Mouse (Mus musculus) gastrocnemius, postnatal 14 days (tissue): Measurements from ENCODE around the gene Nkx2-5. TPM values are rescaled to one million over a fixed set of nuclear protein-coding genes. Genes with fewer than 3 reads are reported as not detected.

Experiments used
- DNase-seq: peaks from one replicate; pipeline ENCODE4 v3.0.0; 2021; ENCODE audit warnings: mixed read lengths
- intact Hi-C: fragments of 180-260 bp; cut with DNase I; formaldehyde crosslinking; loops from one replicate; pipeline ENCODE4 v1.15.1; 2025; ENCODE audit warnings: low total_unique reads
- total RNA-seq, 2 experiments: library from RNA; stranded (reverse); gene quantifications; 2 replicates each; pipeline ENCODE4 v1.2.3; 2021

Nkx2-5 gene
- total RNA-seq, 2 experiments from 2014 or later, result not detected

DNA sequence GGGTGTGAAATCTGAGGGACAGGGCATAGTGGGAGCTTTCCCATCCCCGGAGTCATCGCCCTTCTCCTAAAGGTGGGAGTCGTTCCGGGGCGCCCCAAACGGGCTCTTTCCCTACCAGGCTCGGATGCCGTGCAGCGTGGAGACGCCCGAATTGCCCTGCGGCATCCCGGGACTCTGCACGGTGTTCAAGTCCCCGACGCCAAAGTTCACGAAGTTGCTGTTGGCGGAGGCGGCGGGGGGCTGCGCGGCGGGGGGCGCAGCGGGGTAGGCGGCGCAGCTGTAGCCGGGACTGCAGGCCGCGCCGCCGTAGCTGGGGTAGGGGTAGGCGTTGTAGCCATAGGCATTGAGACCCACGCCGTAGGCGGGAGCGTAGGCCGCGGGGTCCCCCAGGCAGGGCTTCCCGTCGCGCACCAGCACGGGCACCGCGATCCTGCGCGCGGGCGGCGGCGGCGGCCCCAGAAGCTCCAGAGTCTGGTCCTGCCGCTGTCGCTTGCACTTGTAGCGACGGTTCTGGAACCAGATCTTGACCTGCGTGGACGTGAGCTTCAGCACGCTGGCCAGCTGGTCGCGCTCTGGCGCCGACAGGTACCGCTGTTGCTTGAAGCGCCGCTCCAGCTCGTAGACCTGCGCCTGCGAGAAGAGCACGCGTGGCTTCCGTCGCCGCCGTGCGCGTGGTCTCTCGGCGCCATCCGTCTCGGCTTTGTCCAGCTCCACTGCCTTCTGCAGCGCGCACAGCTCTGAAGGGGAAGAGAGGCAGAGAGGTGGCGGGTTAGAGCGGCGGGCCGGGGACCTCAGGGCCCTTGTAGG, 5.7 kb downstream of the Nkx2-5 start:
- intact Hi-C loops, result no loop called here
- no peak for DNase-seq

DNA sequence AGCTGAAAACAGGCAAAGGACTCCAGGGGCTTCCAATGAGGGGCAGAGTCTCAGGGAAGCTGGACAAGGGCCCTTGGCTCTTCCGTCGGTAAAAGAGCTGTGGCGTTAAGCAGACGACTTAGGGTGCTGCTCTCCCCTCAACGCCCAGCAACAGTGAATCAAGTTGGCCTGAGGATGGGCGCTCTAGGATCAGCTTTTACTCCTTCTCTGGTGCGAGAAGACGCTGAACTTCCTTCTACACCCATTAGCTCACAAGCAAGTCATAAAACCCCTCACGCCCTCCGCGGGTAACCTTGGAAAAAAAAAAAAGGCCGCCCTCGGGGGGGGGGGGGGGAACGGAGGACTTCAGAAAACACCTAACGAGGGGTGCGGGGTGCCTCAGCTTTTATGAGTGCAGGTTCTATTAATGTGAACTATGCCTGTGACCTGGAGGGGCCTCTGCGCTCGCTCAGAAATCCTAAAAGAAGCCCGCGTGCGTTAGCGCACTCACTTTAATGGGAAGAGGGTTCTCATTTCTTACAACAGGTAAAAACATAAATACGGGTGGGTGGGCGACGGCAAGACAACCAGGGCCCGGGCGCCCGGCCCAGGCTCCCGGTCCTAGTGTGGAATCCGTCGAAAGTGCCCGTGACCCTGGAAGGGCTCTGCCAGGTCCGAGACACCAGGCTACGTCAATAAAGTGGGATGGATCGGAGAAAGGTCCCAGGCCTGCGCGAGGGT, 6.5 kb downstream of the Nkx2-5 start:
- intact Hi-C loops, result no loop called here
- DNase-seq, result no peak

DNA sequence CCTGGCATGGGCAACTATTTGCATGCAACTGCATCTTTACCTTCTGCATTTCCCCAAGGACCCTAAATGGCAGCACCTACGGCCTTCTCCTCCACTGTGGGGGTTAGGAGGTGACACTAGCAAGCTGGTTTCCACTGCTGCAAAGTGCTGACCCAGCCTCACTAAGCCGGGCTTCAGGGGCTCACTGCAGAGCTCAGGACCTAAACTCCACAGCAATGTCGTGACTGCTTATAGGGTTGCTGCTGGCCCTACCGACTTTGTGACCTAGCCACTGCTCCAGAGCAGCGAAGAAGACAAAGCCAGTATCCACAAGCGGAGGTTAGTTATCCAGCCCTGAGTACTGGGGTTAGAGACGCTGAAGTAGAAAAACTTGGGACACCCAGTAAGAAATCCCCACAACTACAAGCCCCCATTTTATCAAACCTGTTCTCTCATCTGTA, 7.2 kb downstream of the Nkx2-5 start:
- intact Hi-C loops, result no loop called here
- DNase-seq, result no peak

DNA sequence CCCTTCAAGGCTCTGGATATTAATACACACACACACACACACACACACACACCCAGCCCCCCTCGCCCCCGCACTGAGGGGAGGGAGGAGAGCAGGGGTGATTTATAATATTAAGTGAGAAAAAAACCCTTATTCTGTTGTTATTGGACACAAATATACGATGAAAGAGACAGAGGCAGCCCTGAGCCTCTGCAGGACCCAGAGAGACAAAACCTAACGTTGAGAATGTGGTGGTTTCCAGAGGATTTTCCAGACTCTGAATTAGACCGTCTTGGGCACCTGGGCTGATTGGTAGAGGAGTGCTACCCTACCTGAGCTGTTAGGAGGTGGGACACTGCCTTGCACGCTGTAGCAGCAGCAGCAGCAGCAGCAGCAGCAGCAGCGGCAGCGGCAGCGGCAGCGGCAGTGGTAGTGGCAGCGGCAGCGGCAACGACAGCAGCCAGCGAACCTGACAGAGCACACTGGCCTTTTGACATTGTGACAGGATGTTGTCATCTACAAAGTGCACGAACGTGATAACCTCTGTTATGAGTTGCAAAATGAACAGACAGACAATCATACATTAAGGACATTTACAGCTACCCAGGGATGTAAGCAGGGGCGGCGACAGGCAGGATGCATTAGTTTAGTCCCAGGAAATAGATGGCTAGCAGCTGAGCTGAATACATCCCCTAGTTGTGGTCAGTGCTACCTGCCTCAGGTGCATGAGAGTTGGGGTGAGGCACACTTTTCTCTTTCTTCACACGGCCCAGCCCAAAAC, 7.8 kb downstream of the Nkx2-5 start:
- no peak for DNase-seq
- intact Hi-C loops, result no loop called here

DNA sequence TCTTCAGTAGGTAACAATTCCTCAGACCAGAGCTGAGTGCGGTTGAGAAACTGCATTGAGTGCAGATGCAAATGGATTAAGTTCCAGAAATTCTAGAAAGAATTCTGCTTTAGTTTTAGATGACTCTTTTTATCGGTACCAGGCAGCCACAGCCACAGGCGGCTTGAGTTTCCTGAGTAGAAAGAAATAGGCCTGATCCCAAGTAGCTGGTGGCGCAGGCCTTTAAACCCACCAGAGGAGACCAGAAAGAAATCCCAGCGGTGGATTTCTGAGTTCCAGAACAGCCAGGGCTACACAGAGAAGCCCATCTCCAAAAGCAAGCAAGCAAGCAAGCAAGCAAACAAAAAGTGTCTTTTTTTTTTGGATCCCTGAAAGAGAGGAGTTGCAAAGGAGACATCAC, 8.4 kb downstream of the Nkx2-5 start:
- DNase-seq, result no peak
- intact Hi-C loops, result no loop called here

DNA sequence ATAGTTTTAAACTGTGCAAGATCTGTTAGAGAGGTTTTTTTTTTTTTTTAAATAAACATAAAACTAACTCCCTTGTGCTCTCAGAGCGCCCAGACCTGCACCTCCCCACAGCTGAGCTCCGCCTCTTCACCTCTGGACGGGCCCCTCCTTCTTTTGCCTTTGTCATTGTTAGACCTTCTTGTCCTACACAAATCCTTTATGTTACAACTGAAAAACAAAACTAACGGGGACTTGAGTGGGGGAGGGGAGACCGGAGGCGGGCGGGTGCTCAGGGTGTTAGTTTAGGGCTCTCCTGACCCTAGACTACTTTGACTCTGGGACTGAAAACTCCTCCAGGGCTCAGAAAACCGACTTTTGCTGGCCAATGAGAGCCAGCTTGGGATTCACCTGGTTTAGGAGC, 8.9 kb downstream of the Nkx2-5 start:
- DNase-seq, result no peak

DNA sequence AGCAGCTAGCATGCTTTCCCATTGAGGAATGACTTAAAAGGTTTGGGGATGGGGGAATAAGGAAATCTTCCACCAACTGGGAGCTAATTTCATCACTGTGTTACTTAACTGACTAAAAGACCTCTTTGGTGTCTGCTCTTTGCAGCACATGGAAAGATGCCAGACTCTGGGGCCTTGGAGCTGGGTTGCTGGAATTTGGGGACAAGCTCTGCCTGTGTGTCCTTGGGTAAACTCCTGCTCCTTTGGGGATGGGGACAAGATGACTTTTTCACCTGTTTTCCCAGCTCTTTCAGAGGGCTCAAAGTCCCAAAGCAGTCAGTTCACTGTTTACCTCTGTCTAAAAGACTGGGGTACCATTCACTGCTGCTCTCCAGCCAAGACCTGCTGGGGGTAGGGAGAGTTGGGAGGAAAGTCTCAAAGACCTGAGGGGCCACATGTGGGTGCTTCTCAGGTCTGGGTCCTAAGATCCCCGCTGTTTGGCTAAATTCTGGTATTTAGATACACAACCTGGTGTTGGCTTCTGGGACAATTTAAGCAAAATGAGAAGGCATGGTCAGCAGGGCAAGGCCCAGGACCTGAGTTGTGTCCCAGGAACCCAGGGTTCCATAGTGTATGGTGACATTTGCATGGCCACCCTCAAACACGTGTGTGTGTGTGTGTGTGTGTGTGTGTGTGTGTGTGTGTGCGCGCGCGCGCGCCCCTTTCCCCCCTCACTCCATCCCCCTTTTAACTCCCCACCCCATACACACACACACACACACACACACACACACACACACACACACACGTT, 9.6 kb downstream of the Nkx2-5 start:
- no peak for DNase-seq
- intact Hi-C loops, result no loop called here

More for the DNA sequence above, 8.9 kb downstream of the Nkx2-5 start:
- intact Hi-C loops, result no loop called here

DNA sequence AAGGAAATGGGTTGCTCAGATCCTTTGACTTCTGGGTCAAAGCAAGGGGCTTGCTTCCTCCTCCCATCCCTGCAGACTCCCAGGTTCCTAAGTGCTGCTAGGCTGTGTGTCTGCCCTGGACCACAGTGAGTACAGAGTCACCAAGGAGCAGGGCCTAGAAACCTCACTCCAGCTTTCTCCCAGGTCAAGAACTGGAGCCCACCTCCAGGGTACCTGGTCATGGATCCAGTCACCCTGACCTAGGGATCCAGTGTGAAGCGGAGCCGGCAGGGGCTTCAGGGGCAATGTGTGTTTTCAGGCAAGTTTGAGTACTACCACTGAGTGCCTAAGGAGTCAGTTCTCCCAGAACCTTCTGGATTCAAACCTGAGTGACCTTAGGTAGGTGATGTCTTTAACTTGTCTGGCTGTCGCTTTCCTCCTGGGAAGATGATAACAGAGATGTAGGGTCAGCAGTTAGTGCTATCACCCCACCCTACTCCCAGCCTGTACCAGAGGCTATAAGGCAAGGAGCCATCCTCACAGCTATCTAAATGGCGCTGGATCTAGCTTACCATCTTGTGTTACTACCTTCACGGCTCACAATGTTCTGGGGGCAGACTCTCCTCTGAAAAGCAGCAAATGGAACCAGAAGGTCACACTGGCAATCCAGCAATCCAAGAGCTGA, 10.4 kb downstream of the Nkx2-5 start:
- intact Hi-C loops, result no loop called here

DNA sequence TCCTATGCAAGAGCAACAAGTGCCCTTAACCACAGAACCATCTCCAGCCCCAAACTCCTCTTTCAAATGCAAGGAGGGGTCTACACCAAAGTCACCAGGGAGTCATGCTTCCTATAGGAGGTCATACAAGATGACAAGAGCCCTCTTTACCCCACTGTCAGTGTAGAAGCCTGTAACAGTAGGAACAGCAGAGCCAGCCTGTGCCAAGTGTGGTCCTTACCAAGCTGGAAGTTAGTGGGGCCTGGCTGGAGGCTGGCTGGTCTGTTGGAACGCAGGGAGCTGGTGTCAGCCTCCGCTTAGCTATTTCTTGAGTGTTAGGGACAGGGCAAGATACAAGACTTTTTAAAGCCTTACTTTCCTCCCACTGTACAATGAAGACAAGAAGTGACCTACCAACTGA, 11.0 kb downstream of the Nkx2-5 start:
- no peak for DNase-seq
- intact Hi-C loops, result no loop called here

More for the DNA sequence above, 10.4 kb downstream of the Nkx2-5 start:
- DNase-seq, result no peak

DNA sequence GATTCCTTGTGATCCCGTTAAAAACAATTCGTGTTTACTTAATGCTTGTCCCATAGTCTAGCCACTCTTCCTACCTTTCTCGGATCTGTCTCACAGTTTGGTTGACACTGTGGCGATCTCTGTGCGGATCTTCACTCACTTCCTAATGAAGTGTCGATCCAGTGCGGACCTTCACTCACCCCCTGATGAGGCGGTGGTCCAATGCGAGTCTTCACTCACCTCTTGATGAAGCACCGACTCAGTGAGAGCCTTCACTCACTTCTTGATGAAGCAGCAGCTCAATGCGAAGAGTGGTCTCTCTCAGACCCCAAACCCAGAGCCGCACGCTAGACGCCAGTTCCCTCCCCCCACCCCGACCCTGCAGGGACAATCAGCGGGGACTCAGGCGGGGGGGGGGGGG, 18.7 kb downstream of the Nkx2-5 start:
- intact Hi-C loops, result no loop called here
- DNase-seq, result no peak

DNA sequence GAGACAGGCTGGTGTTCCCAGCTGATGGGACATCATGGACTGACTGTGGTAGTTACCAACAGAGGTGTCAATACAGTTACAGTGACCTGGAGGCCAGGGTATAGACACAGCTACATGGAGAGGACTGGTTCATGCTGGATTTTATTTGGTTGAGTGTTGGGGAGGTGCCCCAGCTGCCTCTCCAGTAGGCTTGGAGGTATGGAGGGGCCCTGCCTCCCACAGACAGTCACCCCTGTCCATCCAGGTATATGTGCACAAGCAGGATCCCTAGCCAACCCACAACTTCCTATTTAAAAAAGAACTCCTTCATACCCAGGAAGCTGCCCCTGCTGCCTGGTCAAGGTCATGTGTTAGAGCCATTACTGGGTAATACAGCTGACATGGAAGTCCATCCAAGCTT, 27.0 kb downstream of the Nkx2-5 start:
- DNase-seq, result no peak
- intact Hi-C loops, result no loop called here

DNA sequence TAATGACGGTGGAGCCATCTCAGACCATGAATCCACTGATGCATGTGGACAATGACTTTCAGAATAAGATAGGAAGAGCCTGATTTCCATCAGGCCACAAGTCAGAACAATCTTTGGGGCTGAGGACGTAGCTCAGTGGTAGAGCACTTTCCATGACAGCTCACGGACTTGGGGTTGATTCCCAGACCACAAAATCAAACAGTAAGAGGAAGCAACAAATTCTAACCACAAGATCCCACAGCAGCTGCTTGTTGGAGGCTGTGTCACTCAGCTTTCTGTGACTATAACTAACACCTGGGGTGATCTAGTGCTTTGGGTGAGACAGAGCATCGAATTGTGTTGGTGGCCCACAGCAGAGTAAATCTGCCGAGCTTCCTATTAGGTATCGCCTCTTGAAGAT, 28.0 kb downstream of the Nkx2-5 start:
- DNase-seq, result no peak
- intact Hi-C loops, result no loop called here

DNA sequence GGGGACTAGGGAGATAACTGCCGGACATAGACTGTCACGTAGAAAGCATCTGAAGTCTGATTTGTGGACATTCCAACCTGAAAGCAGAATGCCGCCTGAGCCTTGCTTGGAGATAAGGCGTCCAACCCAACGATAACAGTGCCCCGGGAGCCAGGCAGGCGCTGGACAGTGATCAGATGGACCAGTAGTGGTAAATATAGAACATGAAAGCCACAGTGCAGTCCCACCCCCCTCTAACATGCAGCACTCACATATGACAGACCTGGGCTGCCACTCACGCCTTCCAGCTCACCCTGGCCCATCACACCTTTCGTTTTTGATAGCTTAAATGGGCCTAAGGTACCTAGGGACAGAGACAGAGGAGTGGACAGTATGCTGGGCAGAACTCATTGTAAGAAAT, 31.3 kb downstream of the Nkx2-5 start:
- DNase-seq, result no peak
- intact Hi-C loops, result no loop called here

DNA sequence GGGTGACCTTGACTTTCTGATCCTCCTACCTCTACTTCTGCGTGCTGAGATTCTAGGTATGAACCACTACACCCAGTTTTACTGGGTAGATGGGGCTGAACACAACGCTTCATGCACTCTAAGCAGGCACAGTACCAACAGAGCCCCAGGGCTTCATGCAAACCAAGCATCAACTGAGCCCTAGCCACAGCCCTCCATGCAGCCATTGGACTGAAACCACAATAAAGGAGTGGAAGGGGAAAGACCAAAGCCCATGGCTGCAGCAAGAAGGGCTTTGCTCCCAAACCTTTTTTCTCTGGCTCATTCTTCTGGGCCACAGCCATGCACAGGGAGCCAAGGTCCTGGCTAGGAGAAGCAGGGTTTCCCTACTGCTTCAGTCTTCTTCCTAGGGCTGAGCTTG, 32.2 kb downstream of the Nkx2-5 start:
- intact Hi-C loops, result no loop called here
- no peak for DNase-seq

DNA sequence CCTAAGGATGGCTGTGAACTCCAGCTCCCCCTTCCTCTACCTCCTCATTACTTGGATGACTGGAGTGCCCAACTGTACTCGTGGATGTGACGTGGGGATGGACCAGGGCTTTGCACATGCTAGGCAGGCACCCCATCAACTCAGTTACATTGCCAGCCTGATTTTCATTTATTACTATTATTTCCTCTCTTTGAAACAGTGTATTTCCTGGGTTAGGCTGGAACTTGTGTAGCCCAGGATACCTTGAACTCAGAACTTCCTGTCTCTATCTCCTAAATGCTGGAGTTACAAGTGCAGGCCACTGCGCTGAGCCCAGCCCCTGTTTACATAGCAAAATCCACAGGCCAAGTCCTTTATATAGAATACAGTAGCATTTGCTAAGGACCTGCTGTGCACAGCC, 41.9 kb downstream of the Nkx2-5 start:
- intact Hi-C loops, result no loop called here
- DNase-seq, result no peak

DNA sequence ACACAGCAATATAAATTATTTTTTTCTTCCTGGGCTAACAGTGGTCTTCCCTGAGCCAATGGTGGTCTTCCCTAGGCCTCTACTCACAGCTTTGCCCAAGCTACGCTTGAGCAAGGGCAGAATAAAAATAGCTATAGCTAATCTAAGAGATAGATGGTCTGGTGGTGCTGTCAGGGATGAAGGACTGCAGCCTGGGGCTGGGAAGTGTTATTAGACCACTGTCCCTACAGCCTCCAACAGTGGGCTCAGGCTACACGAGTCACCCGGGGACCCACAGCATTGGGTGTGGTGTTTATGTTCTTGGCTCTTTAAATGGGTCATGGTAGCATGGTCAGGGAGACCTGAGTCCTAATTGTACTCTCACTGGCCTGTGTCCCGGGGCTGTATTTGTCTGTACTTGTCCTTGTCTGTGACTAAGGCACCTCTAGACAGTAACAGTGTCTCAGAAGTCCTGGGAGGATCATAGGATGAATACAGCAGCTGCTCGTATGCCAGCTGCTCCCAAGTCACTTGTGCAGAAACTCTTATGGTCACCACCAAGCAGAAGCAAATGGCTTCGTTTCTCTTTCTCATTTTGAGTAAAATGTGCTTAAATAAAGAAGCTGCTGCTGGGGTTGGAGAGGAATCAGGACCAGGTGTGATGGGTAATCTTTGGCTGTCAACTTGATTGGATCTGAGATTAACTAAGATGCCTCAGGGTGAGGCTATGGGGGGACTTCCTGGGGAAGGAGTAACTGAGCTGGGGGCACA, 47.3 kb downstream of the Nkx2-5 start:
- intact Hi-C loops, result no loop called here
- no peak for DNase-seq

DNA sequence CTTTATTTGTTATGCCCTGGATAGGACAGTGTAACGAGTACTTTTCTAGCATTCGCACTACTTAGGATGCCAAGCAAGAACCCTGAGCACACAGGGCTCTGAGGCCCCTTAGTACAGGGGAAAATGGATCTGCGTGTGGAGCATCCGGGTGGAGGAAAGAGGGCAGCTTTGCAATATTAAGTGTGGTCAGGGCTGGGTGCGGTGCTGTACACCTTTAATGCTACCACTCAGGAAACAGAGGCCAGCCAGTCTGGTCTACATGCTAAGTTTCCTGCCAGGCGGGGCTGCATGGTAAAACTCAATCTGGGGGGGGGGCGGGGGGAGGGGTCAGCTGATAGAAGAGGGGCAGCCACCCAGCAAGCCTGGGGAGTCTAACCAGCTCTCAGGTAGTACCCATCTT, 49.4 kb downstream of the Nkx2-5 start:
- intact Hi-C loops, result no loop called here
- no peak for DNase-seq

DNA sequence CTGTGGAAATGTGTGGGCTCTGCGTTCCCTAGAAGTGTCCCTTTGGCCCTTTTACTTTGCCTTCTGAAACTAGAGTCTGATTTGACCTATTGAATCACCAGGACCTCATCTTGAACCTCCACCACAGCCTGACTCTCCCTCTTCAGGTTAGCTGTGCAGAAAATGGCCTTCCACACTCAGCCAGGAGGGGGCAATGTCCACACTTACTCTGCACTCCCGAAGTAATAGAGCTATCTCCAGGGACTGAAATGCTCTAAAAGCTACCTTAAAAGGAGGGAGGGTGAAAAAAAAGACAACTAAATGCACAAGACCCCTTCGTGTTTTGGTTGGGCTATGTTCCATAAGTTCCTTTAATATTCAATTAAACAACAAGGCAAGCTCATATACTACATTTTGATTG, 50.1 kb downstream of the Nkx2-5 start:
- intact Hi-C loops, result no loop called here
- peak; percentile 48 for DNase-seq
